Mouse (Mus musculus) heart, embryonic 14.5 days (tissue): Measurements from ENCODE around the gene Pm20d2. TPM values are rescaled to one million over a fixed set of nuclear protein-coding genes. Genes with fewer than 3 reads are reported as not detected.

Experiments
- ATAC-seq: fragments of 200-750 bp; cut with Nextera tagmentation; 2 replicates; pipeline ENCODE4 v1.8.0; 2017; ENCODE audit warnings: low read depth, moderate TSS enrichment; ENCODE audit not compliant: insufficient number of reproducible peaks, insufficient read depth, low FRiP score
- H3K27ac ChIP-seq, 2 experiments: fragments of 200-500 bp in 1 of 2; fragments of 300-500 bp in 1 of 2; sonication (generic) in 1 of 2; replicated peaks in 1 of 2; 2 replicates each; pipeline ENCODE4 v1.5.1; 2012 to 2014; ENCODE audit warnings: low read depth in 2 of 2, low read length in 2 of 2, control low read depth in 1 of 2, mild to moderate bottlenecking in 1 of 2, mixed read lengths in 1 of 2; ENCODE audit not compliant: control insufficient read depth in 1 of 2, insufficient read depth in 1 of 2
- H3K27me3 ChIP-seq: fragments of 300-500 bp; sonication (generic); 2 replicates; pipeline ENCODE4 v1.6.1; 2014; ENCODE audit warnings: mild to moderate bottlenecking, low read length, control low read depth; ENCODE audit not compliant: control insufficient read depth, insufficient read depth
- H3K36me3 ChIP-seq: fragments of 300-500 bp; sonication (generic); 2 replicates; pipeline ENCODE4 v1.6.1; 2014; ENCODE audit warnings: mild to moderate bottlenecking, control low read depth, low read length, mixed read lengths; ENCODE audit not compliant: control insufficient read depth, insufficient read depth
- H3K4me1 ChIP-seq, 2 experiments: fragments of 200-500 bp in 1 of 2; fragments of 300-500 bp in 1 of 2; sonication (generic) in 1 of 2; 2 replicates each; pipeline ENCODE4 v1.6.1; 2012 to 2014; ENCODE audit warnings: low read length in 2 of 2, control low read depth in 1 of 2, mixed read lengths in 1 of 2; ENCODE audit not compliant: control insufficient read depth in 2 of 2, insufficient read depth in 2 of 2
- H3K4me2 ChIP-seq: fragments of 300-500 bp; sonication (generic); 2 replicates; pipeline ENCODE4 v1.6.1; 2014; ENCODE audit warnings: mild to moderate bottlenecking, low read length
- H3K4me3 ChIP-seq, 2 experiments: fragments of 200-500 bp in 1 of 2; fragments of 300-500 bp in 1 of 2; sonication (generic) in 1 of 2; 2 replicates each; pipeline ENCODE4 v1.5.1; 2012 to 2014; ENCODE audit warnings: low read length in 2 of 2, mild to moderate bottlenecking in 2 of 2, control low read depth in 1 of 2, low read depth in 1 of 2, moderate library complexity in 1 of 2; ENCODE audit not compliant: control insufficient read depth in 1 of 2, insufficient read depth in 1 of 2
- H3K9ac ChIP-seq: fragments of 300-500 bp; sonication (generic); 2 replicates; pipeline ENCODE4 v1.6.1; 2014; ENCODE audit warnings: mild to moderate bottlenecking, low read length
- H3K9me3 ChIP-seq: fragments of 300-500 bp; sonication (generic); 2 replicates; pipeline ENCODE4 v1.6.1; 2016; ENCODE audit warnings: low read length, control low read depth; ENCODE audit not compliant: control insufficient read depth
- WGBS: fragments of 180-500 bp; shearing (Covaris S2); extraction: QIAGEN DNeasy Blood & Tissue Kit; methylation state at CpG from one replicate; pipeline ENCODE4 v1.1.7; 2014; 5-methylcytosine and 5-hydroxymethylcytosine counted together
- polyA plus RNA-seq: library from polyadenylated mRNA; unstranded; fragments of >200 nt; fragmentation: Nextera tagmentation; extraction: Ambion mirVana; gene quantifications from 2 replicates; pipeline ENCODE4 v1.2.1, GENCODE M21; 2014

Pm20d2 gene
- 2.5 TPM in 2 replicates for polyA plus RNA-seq

DNA sequence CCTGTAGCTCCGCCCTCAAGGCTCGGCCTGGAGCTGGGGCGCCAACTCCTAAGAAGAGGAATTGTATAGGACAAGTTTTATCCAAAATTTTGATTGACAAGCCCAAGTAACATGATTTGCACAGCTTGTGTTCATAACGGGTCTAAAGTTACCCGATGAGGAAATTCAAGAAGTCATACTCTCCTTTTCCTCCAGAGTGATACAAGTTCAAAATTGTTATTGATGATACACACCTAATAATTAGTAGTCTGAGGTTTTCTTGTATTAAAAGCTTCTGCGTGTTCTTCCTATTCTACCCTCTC lies at the start of gene Pm20d2:
TSS of gene Pm20d2 (minus strand) at position 3 of the 302 bp plus-strand sequence.
- Histone ChIP-seq H3K4me1 (peaks cover 3 to 4% of the 10 kb centered on the region in 2 experiments; a peak in 1 of 4 replicates), H3K4me3 (peak within 1 kb of the TSS; percentile 71), H3K4me2 (peak within 1 kb of the TSS; percentile 92), H3K9me3 (no peaks in the 10 kb centered on the region), H3K9ac (peak within 1 kb of the TSS; percentile 82), H3K27ac (peak within 1 kb of the TSS; percentile 66 to 90), H3K36me3 (peaks cover 4% of the 10 kb centered on the region; the same call in 1 of the 2 replicates), H3K27me3 (no peaks in the 10 kb centered on the region)
- WGBS, result 16% methylated on average over 6 of the region's 6 CpGs
- ATAC-seq, result no peak

DNA sequence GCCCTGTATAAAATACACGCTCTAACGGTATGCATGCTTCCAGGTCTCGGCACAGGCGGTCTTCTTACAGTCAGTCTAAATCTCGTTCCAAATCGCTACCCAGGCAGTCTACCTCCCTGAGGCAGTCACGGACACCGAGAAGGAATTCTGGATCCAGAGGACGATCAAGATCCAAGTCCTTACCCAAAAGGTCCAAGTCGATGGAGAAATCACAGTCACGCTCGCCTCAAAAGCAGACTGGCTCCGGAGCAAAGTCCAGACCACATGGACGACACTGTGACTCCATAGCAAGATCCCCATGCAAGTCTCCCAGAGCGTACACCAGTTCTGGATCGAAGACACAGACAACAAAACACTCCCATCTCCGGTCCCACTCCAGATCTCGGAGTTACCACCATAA lies 41.3 kb upstream of the Pm20d2 start:
- no peaks in the 10 kb centered on the region for H3K4me1 ChIP-seq
- no peaks in the 10 kb centered on the region for H3K36me3 ChIP-seq
- H3K4me2 ChIP-seq, result no peak overlapping the region
- no peak overlapping the region for H3K27ac ChIP-seq
- H3K4me3 ChIP-seq, result no peak overlapping the region
- ATAC-seq, result no peak
- H3K9me3 ChIP-seq, result no peaks in the 10 kb centered on the region
- H3K9ac ChIP-seq, result no peak overlapping the region
- no peaks in the 10 kb centered on the region for H3K27me3 ChIP-seq
- 86% methylated on average over 18 of the region's 18 CpGs for WGBS

- WGBS, result 64% methylated on average over 4 of the region's 4 CpGs
- H3K27me3 ChIP-seq, result no peaks in the 10 kb centered on the region
- no peaks in the 10 kb centered on the region for H3K9me3 ChIP-seq
- H3K36me3 ChIP-seq, result no peaks in the 10 kb centered on the region
- H3K27ac ChIP-seq, result no peak overlapping the region
- H3K4me1 ChIP-seq, result no peaks in the 10 kb centered on the region
- no peak overlapping the region for H3K4me3 ChIP-seq
- no peak overlapping the region for H3K4me2 ChIP-seq
- ATAC-seq, result no peak
- H3K9ac ChIP-seq, result no peak overlapping the region
These were observed 40.1 kb upstream of the Pm20d2 start for GRCm38 (mm10) chr4:33229639-33230038.

GRCm38 (mm10) chr4:33227164-33227563 lies 37.6 kb upstream of the Pm20d2 start:
- Histone ChIP-seq H3K36me3 (no peaks in the 10 kb centered on the region), H3K4me3 (no peak overlapping the region), H3K9me3 (no peaks in the 10 kb centered on the region), H3K4me1 (no peaks in the 10 kb centered on the region), H3K4me2 (no peak overlapping the region), H3K9ac (no peak overlapping the region), H3K27ac (no peak overlapping the region), H3K27me3 (no peaks in the 10 kb centered on the region)
- 82% methylated on average over 7 of the region's 7 CpGs for WGBS
- ATAC-seq, result no peak

DNA sequence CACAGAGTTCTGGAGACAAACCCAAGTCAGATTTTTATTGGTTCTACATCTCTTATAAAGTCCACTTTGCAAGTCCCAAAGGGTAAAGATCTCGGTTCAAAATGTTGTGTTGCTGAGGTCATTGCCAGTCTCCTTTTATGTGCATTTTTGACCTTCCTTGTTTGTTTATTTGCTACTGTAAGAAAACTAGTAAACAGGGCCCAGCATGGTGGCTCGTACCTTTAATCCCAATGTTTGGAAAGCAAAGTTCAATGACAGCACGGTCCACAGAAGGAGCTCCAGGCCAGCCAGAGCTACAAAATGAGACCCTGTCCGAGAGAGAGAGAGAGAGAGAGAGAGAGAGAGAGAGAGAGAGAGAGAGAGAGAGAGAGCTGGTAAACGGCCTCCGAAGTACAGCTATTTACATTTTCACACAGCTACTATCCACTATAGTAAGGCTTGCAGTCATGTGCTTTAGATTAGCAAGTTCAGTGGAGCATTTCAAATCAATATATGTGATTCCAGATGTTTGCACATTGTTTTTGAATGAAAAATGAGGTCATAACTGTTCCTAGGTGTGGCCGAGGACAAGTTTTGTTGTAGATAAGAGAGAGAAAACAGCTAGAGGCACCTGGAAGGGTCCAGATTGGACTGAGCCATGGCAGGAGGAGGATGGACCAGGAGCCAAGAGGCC lies 34.6 kb upstream of the Pm20d2 start:
- H3K4me1 ChIP-seq, result no peaks in the 10 kb centered on the region
- no peak overlapping the region for H3K27ac ChIP-seq
- no peak overlapping the region for H3K4me3 ChIP-seq
- H3K9me3 ChIP-seq, result no peaks in the 10 kb centered on the region
- no peak overlapping the region for H3K9ac ChIP-seq
- no peaks in the 10 kb centered on the region for H3K36me3 ChIP-seq
- WGBS, result 65% methylated on average over 7 of the region's 7 CpGs
- ATAC-seq, result no peak
- no peak overlapping the region for H3K4me2 ChIP-seq
- H3K27me3 ChIP-seq, result no peaks in the 10 kb centered on the region

DNA sequence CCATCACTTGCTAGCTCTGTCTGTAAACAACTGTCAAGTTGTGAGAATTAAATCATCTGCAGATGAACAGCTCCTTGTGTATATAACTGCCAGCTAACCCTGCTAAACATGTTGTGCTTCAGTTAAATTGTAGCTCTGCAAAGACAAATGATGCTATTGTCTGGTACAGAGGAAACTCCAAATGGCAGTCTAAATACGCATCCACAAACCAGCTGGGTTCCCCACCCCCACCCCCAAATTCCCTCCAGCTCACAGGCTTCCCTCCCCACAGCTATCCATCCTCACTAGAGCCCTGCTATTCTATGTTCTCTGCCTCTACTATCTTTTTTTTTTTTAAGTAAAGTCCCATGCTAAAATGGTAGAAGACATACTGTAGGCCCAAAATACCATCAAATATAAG lies 32.3 kb upstream of the Pm20d2 start:
- ATAC-seq, result no peak
- Histone ChIP-seq H3K4me1 (no peaks in the 10 kb centered on the region), H3K4me2 (no peak overlapping the region), H3K9ac (no peak overlapping the region), H3K27me3 (no peaks in the 10 kb centered on the region), H3K36me3 (no peaks in the 10 kb centered on the region), H3K4me3 (no peak overlapping the region), H3K9me3 (no peaks in the 10 kb centered on the region), H3K27ac (no peak overlapping the region)
- 39% methylated on average over 1 of the region's 1 CpGs for WGBS

DNA sequence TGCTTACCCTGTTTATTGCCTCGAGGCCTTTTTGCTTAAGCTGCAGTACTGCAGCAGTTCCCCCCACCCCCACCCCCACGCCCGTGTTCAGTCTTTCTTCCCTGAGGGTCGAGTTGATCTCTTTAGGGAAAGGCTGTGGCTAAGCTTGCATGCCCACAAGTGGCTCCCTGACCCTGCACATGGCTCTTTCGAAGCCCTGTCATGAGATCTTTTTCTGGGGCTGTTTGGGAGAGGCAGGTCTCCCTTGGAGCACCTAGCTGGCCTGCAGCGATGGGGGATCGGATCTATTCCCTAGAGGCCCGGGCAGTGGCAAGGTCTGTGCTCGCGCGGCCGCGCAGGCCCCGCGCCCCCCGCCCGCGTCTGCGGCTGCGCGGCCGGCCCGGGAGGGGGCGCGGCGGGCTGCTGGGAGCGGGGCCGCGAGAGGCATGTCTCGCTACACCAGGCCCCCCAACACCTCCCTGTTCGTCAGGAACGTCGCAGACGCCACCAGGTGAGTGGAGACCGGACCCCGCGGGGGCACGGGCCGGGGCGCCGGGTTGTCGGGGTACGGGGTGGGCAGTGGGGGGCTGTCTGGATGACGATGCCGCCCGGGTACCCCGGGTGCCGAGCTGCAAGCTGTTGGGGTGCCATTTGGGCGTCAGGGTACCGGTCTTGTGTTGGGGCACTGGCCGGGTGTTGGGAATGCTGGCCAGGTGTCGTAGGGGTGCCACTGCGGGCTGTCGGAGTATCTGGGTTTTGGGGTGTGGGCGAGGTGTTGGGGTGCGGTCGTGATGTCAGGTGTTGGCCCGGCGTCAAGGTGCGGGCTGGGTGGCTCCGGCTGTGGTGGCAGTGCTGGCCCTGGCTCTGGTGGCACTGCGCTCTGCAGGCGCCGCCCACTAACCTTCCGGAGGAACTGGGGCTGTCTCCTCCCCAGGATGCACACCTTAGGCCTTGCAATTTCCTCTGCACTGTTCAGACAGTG lies 19.6 kb upstream of the Pm20d2 start, which contains the start of gene Srsf12:
TSS of gene Srsf12 (plus strand) at position 111 of the 961 bp plus-strand sequence.
- H3K4me3 ChIP-seq, result peak within 1 kb of the TSS; percentile 52 to 69
- H3K4me1 ChIP-seq, result no peaks in the 10 kb centered on the region; a peak in 1 of 4 replicates
- H3K27me3 ChIP-seq, result no peaks in the 10 kb centered on the region
- peaks cover 5% of the 10 kb centered on the region; the same call in 1 of the 2 replicates for H3K9me3 ChIP-seq
- ATAC-seq, result peak; percentile 61; the same call in 1 of the 2 replicates
- H3K4me2 ChIP-seq, result peak within 1 kb of the TSS; percentile 100
- H3K27ac ChIP-seq, result no peak within 1 kb of the TSS
- peak within 1 kb of the TSS; percentile 80 for H3K9ac ChIP-seq
- H3K36me3 ChIP-seq, result no peaks in the 10 kb centered on the region
- WGBS, result 4% methylated on average over 65 of the region's 65 CpGs
